ENCODE assay signal across 26 mouse cellular contexts in genomic region chr1:105074326-105074725, GRCm38 (mm10).
DNase-seq lines count a peak whose midpoint lies in the region; ATAC-seq and TF ChIP-seq lines count a peak whose summit lies in the region.
"Had no signal": no experiment of that assay in that cellular context is flagged by ENCODE, and none has a peak within 500 bp of the region (broad histone marks: within the 10 kb centered on the region; RNA-seq: fewer than 3 reads in every experiment).

No protein-coding gene starts in this region.

- H3K36me3 ChIP-seq in lung, embryonic 14.5 days (ENCODE audit: insufficient read depth), result no peaks in the 10 kb centered on the region
- H3K36me3 ChIP-seq: hindbrain, embryonic 13.5 days; limb, embryonic 12.5 days; liver, embryonic 15.5 days had no signal

- no peak for ATAC-seq in lung, embryonic 14.5 days (ENCODE audit: insufficient read depth)
- ATAC-seq: forebrain, embryonic 16.5 days; intestine, embryonic 16.5 days; lung, postnatal 0 days; Patski had no signal

- 60% methylated on average over 1 of the region's 1 CpGs for WGBS in lung, embryonic 14.5 days

- no peak overlapping the region for H3K4me2 ChIP-seq in lung, embryonic 14.5 days
- H3K4me2 ChIP-seq: hindbrain, embryonic 13.5 days; limb, embryonic 12.5 days; liver, embryonic 15.5 days had no signal

- H3K4me3 ChIP-seq in lung, embryonic 14.5 days (ENCODE audit: low read depth, low read length), result no peak overlapping the region
- H3K4me3 ChIP-seq: erythroblast, embryonic 14.5 days; gastrocnemius, adult 2 months; heart, adult 2 months; hindbrain, embryonic 13.5 days; limb, embryonic 12.5 days; liver, embryonic 15.5 days; megakaryocyte, embryonic 14.5 days had no signal

- DNase-seq in adrenal gland, postnatal 25 days, result peak; percentile 17
- DNase-seq in adrenal gland, adult 18-20 months (ENCODE audit: low spot score in 2 of 2), result no peak
- peak; percentile 64 for DNase-seq in heart, adult 11 months
- no peak for DNase-seq in heart, postnatal 25 days (ENCODE audit: low spot score)
- DNase-seq in lung, embryonic 14.5 days, result peak; percentile 55
- DNase-seq in lung, postnatal 4 days, result no peak
- DNase-seq: cerebellum, adult 8-10 months; gastrocnemius, adult 2 months; gastrocnemius, postnatal 36 days; heart, adult 2 months; heart, postnatal 36 days; kidney, adult 8-10 months; kidney, postnatal 14 days; layer of hippocampus, adult 9-11 months; midbrain, embryonic 14.5 days; thymus, adult 2 months; thymus, postnatal 36 days had no signal

- H3K27ac ChIP-seq in lung, embryonic 14.5 days (ENCODE audit: low read depth), result no peak overlapping the region
- H3K27ac ChIP-seq: gastrocnemius, adult 2 months; heart, adult 2 months; hindbrain, embryonic 13.5 days; limb, embryonic 12.5 days; liver, embryonic 15.5 days had no signal

- intact Hi-C loops in heart, postnatal 25 days (cut with DNase I), result no loop called here

- H3K27me3 ChIP-seq in lung, embryonic 14.5 days (ENCODE audit: insufficient read depth, low read length), result no peaks in the 10 kb centered on the region
- H3K27me3 ChIP-seq: hindbrain, embryonic 13.5 days; limb, embryonic 12.5 days; liver, embryonic 15.5 days; megakaryocyte, embryonic 14.5 days had no signal

- H3K4me1 ChIP-seq in lung, embryonic 14.5 days (ENCODE audit: insufficient read depth), result no peaks in the 10 kb centered on the region
- H3K4me1 ChIP-seq: hindbrain, embryonic 13.5 days; limb, embryonic 12.5 days; liver, embryonic 15.5 days; megakaryocyte, embryonic 14.5 days had no signal

- no peak overlapping the region for H3K9ac ChIP-seq in lung, embryonic 14.5 days
- H3K9ac ChIP-seq: hindbrain, embryonic 13.5 days; limb, embryonic 12.5 days; liver, embryonic 15.5 days had no signal

- TF ChIP-seq CTCF in lung, embryonic 14.5 days (IDR thresholded peaks at IDR 0.05; ENCODE audit: low read depth), result no peak

- no peaks in the 10 kb centered on the region for H3K9me3 ChIP-seq in lung, embryonic 14.5 days (ENCODE audit: low read depth, low read length)
- H3K9me3 ChIP-seq: hindbrain, embryonic 13.5 days; limb, embryonic 12.5 days; liver, embryonic 15.5 days had no signal

Comparison
In these comparisons a context has a peak if more than half of its experiments do, and no peak if none do; other contexts are left out.
1. DNase-seq: peak in adrenal gland, postnatal 25 days (single experiment), heart, adult 11 months (single experiment) and lung, embryonic 14.5 days (single experiment); none in adrenal gland, adult 18-20 months (0 of 2), heart, postnatal 25 days (single experiment) and lung, postnatal 4 days (0 of 2).